Mouse (Mus musculus) heart, embryonic 14.5 days (tissue): ENCODE results near the gene Clasp2. TPM values are rescaled to one million over a fixed set of nuclear protein-coding genes. Genes with fewer than 3 reads are reported as not detected.

Experiments used
- ATAC-seq: fragments of 200-750 bp; cut with Nextera tagmentation; 2 replicates; pipeline ENCODE4 v1.8.0; 2017; ENCODE audit warnings: low read depth, moderate TSS enrichment; ENCODE audit not compliant: insufficient number of reproducible peaks, insufficient read depth, low FRiP score
- H3K27ac ChIP-seq, 2 experiments: fragments of 200-500 bp in 1 of 2; fragments of 300-500 bp in 1 of 2; sonication (generic) in 1 of 2; replicated peaks in 1 of 2; 2 replicates each; pipeline ENCODE4 v1.5.1; 2012 to 2014; ENCODE audit warnings: low read depth in 2 of 2, low read length in 2 of 2, control low read depth in 1 of 2, mild to moderate bottlenecking in 1 of 2, mixed read lengths in 1 of 2; ENCODE audit not compliant: control insufficient read depth in 1 of 2, insufficient read depth in 1 of 2
- H3K27me3 ChIP-seq: fragments of 300-500 bp; sonication (generic); 2 replicates; pipeline ENCODE4 v1.6.1; 2014; ENCODE audit warnings: mild to moderate bottlenecking, low read length, control low read depth; ENCODE audit not compliant: control insufficient read depth, insufficient read depth
- H3K36me3 ChIP-seq: fragments of 300-500 bp; sonication (generic); 2 replicates; pipeline ENCODE4 v1.6.1; 2014; ENCODE audit warnings: mild to moderate bottlenecking, control low read depth, low read length, mixed read lengths; ENCODE audit not compliant: control insufficient read depth, insufficient read depth
- H3K4me1 ChIP-seq, 2 experiments: fragments of 200-500 bp in 1 of 2; fragments of 300-500 bp in 1 of 2; sonication (generic) in 1 of 2; 2 replicates each; pipeline ENCODE4 v1.6.1; 2012 to 2014; ENCODE audit warnings: low read length in 2 of 2, control low read depth in 1 of 2, mixed read lengths in 1 of 2; ENCODE audit not compliant: control insufficient read depth in 2 of 2, insufficient read depth in 2 of 2
- H3K4me2 ChIP-seq: fragments of 300-500 bp; sonication (generic); 2 replicates; pipeline ENCODE4 v1.6.1; 2014; ENCODE audit warnings: mild to moderate bottlenecking, low read length
- H3K4me3 ChIP-seq, 2 experiments: fragments of 200-500 bp in 1 of 2; fragments of 300-500 bp in 1 of 2; sonication (generic) in 1 of 2; 2 replicates each; pipeline ENCODE4 v1.5.1; 2012 to 2014; ENCODE audit warnings: low read length in 2 of 2, mild to moderate bottlenecking in 2 of 2, control low read depth in 1 of 2, low read depth in 1 of 2, moderate library complexity in 1 of 2; ENCODE audit not compliant: control insufficient read depth in 1 of 2, insufficient read depth in 1 of 2
- H3K9ac ChIP-seq: fragments of 300-500 bp; sonication (generic); 2 replicates; pipeline ENCODE4 v1.6.1; 2014; ENCODE audit warnings: mild to moderate bottlenecking, low read length
- H3K9me3 ChIP-seq: fragments of 300-500 bp; sonication (generic); 2 replicates; pipeline ENCODE4 v1.6.1; 2016; ENCODE audit warnings: low read length, control low read depth; ENCODE audit not compliant: control insufficient read depth
- WGBS: fragments of 180-500 bp; shearing (Covaris S2); extraction: QIAGEN DNeasy Blood & Tissue Kit; methylation state at CpG from one replicate; pipeline ENCODE4 v1.1.7; 2014; 5-methylcytosine and 5-hydroxymethylcytosine counted together
- polyA plus RNA-seq: library from polyadenylated mRNA; unstranded; fragments of >200 nt; fragmentation: Nextera tagmentation; extraction: Ambion mirVana; gene quantifications from 2 replicates; pipeline ENCODE4 v1.2.1, GENCODE M21; 2014

The Clasp2 gene
- polyA plus RNA-seq, 1 experiment from 2014 or later, result 25.3 TPM

DNA sequence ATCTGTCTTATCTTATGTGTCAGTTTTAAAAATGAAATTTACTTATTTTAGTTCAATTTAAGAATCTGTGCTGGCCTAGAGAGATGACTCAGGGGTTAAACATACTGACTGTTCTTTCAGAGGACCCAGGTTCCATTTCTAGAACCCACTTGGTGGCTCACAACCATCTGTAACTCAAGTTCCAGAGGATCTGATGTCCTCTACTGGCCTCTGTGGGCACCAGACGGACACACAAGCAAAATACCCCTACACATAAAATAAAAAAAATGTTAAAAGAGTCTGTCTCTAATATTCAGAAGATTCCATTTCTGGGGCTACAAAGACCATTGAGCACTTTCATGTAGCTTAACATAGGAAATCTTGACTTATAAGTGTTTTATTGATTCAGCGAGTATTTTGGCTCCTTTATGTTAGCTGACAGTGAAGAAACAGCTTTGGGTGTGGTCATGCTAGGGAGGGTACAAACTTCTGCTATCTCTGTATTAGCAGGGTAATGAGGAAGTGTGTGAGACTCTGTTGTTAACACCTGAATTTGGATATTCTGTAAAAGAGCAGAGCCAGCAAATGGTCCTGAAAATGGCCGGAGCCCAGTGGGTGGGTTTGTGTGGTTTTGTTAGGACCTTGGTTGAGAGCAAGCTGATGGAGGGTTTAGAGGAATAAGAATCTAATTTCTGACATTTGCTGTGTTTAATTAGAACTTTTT, 200.0 kb downstream of the Clasp2 start:
- H3K27ac ChIP-seq, result no peak overlapping the region
- no peak overlapping the region for H3K9ac ChIP-seq
- H3K4me2 ChIP-seq, result no peak overlapping the region
- H3K4me1 ChIP-seq, result peaks cover 0 to 5% of the 10 kb centered on the region in 2 experiments; a peak in 2 of 4 replicates
- ATAC-seq, result no peak
- peaks cover 16% of the 10 kb centered on the region for H3K36me3 ChIP-seq
- H3K9me3 ChIP-seq, result no peaks in the 10 kb centered on the region
- WGBS, result 92% methylated on average over 3 of the region's 3 CpGs
- no peaks in the 10 kb centered on the region for H3K27me3 ChIP-seq
- no peak overlapping the region for H3K4me3 ChIP-seq

DNA sequence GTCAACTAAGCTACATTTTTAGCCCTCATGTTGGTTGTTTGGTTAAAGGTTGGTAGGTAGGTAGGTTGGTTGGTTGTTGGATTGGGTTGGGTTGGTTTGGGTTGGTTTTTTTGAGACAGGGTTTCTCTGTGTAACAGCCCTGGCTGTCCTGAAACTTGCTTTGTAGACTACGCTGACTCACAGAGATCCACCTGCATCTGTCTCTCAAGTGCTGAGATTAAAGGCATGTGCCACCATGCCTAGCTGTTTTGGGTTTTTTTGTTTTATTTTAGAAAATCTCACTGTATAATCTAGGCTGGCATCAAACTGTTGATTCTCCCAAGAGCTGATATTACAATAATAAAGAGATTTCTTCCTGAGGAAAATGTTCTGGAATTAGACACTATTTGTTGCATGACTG, 202.1 kb downstream of the Clasp2 start:
- Histone ChIP-seq H3K9me3 (no peaks in the 10 kb centered on the region), H3K4me1 (0 out of 4 replicates have a peak, but pooled peaks cover 0 to 3% of the 10 kb centered on the region in 2 experiments), H3K36me3 (peaks cover 37% of the 10 kb centered on the region), H3K27me3 (no peaks in the 10 kb centered on the region), H3K4me3 (no peak overlapping the region), H3K9ac (no peak overlapping the region), H3K4me2 (no peak overlapping the region), H3K27ac (no peak overlapping the region)
- WGBS, result 79% methylated on average over 1 of the region's 1 CpGs
- ATAC-seq, result no peak

DNA sequence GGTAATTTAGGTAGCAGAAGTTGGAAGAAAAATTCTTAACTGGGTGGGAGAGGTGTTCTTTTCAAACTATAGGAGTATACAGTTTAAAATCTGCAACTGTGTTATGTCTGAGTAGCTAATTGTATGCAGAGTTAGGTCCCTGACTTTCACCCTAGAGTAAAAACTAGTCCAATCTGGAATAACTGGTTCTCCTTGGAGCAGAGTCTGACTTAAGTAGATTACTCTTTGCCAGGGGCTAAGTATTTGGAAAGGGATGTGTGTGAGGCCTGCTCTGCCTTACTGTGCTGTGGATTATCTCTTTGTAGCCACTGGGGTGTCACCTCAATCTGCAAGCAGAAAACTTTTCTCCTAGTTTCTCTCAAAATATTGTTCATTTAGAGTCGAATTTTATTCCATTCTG, 205.9 kb downstream of the Clasp2 start:
- Histone ChIP-seq H3K9me3 (no peaks in the 10 kb centered on the region), H3K27ac (no peak overlapping the region), H3K4me2 (no peak overlapping the region), H3K4me3 (no peak overlapping the region), H3K4me1 (0 out of 4 replicates have a peak, but pooled peaks cover 0 to 3% of the 10 kb centered on the region in 2 experiments), H3K9ac (no peak overlapping the region), H3K27me3 (no peaks in the 10 kb centered on the region), H3K36me3 (peaks cover 51% of the 10 kb centered on the region)
- no peak for ATAC-seq
- 86% methylated on average over 1 of the region's 1 CpGs for WGBS

DNA sequence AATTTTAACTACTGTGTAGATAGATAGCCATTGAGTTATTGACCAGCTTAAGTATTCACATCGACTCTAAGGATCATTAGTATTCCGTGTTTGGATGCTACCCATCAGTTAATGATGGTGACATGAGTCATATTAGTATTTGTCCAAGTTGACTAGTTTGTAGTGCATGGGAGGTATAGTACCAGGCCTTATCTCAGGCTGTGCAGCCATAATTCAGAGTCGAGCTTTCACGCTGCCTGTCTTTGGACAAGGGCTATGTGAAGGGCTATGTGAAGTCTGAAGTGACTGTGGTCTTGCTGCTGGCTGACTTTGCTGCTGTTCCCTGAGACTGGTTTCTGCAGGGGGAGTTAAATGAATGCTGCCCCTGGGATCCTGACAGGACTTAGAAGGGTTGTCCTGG, 216.5 kb downstream of the Clasp2 start:
- H3K4me1 ChIP-seq, result no peaks in the 10 kb centered on the region
- no peak for ATAC-seq
- no peak overlapping the region for H3K27ac ChIP-seq
- H3K9ac ChIP-seq, result no peak overlapping the region
- H3K4me2 ChIP-seq, result no peak overlapping the region
- no peaks in the 10 kb centered on the region for H3K9me3 ChIP-seq
- WGBS, result 96% methylated on average over 4 of the region's 4 CpGs
- H3K27me3 ChIP-seq, result no peaks in the 10 kb centered on the region
- H3K36me3 ChIP-seq, result peaks cover 75% of the 10 kb centered on the region
- no peak overlapping the region for H3K4me3 ChIP-seq

DNA sequence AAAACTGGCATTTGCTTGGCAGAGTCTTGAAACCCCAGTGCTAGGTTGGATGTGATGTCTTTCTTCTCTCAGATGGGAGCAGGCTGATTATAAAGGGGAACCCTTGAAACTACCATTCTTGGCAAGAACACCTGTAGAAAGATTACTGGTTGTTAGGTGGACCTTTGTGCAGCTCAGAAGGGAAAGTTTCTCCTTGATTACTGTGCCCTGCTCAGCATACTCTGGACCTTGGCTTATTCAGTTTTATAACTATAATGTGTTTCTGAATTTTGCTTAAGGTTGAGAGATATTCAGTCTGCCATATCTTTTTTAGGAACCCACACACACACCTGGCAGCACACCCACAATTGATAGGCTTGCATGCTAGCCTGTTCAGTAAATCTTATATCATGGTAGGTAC, 222.4 kb downstream of the Clasp2 start:
- no peak overlapping the region for H3K4me2 ChIP-seq
- H3K4me1 ChIP-seq, result no peaks in the 10 kb centered on the region
- peaks cover 98% of the 10 kb centered on the region for H3K36me3 ChIP-seq
- H3K27me3 ChIP-seq, result no peaks in the 10 kb centered on the region
- H3K4me3 ChIP-seq, result no peak overlapping the region
- H3K9me3 ChIP-seq, result no peaks in the 10 kb centered on the region
- no peak overlapping the region for H3K27ac ChIP-seq
- ATAC-seq, result no peak
- no peak overlapping the region for H3K9ac ChIP-seq

DNA sequence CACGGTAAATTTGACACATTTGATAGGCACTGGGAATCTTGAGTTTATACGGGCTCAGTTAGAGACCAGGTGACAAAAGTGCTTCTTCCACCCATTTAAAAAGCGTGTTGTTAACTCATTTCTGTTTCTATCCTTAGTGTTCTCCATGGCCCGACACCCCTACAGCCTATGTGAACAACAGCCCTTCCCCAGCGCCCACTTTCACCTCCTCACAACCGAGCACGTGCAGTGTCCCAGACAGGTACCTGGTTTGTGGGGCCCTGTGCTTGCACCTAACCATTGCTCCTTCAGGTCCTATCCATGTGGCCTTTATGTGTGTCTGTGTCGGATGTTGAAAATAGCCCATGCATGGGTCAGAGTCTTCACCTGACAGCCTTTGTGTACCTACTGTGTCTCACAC, 223.1 kb downstream of the Clasp2 start:
- WGBS, result 92% methylated on average over 8 of the region's 8 CpGs
- H3K4me2 ChIP-seq, result no peak overlapping the region
- no peak overlapping the region for H3K4me3 ChIP-seq
- no peaks in the 10 kb centered on the region for H3K27me3 ChIP-seq
- peaks cover 98% of the 10 kb centered on the region for H3K36me3 ChIP-seq
- ATAC-seq, result no peak
- no peak overlapping the region for H3K27ac ChIP-seq
- H3K4me1 ChIP-seq, result no peaks in the 10 kb centered on the region
- no peak overlapping the region for H3K9ac ChIP-seq
- no peaks in the 10 kb centered on the region for H3K9me3 ChIP-seq

DNA sequence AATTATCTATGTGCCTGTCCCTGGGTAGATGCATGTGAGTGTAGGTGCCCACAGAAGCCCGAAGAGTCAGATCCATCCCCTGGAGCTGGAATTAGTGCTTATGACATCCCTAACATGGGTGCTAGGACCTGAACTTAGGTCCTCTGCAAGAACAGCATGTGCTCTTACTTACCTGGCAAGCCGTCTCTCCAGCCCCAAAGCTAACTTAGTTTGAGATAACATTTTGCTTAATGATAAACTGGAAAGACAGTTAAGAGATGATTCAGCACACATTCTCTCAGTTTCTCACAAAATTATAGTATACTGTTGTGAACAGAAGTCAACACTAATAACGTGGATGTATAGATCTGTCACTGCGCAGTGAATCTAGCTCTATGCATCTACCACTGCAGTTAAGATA, 225.6 kb downstream of the Clasp2 start:
- Histone ChIP-seq H3K27ac (no peak overlapping the region), H3K9ac (no peak overlapping the region), H3K9me3 (no peaks in the 10 kb centered on the region), H3K4me1 (no peaks in the 10 kb centered on the region), H3K36me3 (peaks cover 98% of the 10 kb centered on the region), H3K4me3 (no peak overlapping the region), H3K4me2 (no peak overlapping the region), H3K27me3 (no peaks in the 10 kb centered on the region)
- 88% methylated on average over 4 of the region's 4 CpGs for WGBS
- ATAC-seq, result no peak

DNA sequence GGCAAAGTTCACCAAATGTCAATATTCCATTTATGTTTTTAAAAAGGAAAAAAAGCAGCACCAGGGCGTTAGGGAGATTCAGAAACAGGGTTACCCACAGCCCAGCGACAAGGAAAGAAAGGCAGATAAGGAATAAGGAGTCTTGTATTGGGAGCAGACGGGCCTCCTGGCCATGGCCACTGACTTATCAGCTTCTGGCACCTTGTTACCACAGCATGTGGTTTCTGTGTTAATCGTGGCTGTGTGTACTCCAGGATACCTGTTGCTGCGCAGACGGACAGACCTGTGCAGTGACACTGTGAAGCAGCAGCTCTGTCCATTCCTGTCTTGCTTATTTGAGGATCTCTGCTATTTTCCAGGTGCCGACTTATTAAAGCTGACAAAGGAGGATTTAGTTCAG, 227.7 kb downstream of the Clasp2 start:
- 72% methylated on average over 7 of the region's 7 CpGs for WGBS
- H3K4me1 ChIP-seq, result no peaks in the 10 kb centered on the region
- H3K36me3 ChIP-seq, result peaks cover 95% of the 10 kb centered on the region
- no peaks in the 10 kb centered on the region for H3K9me3 ChIP-seq
- H3K4me3 ChIP-seq, result no peak overlapping the region
- no peak overlapping the region for H3K4me2 ChIP-seq
- ATAC-seq, result no peak
- H3K27ac ChIP-seq, result no peak overlapping the region
- no peak overlapping the region for H3K9ac ChIP-seq
- H3K27me3 ChIP-seq, result no peaks in the 10 kb centered on the region
